Mouse (Mus musculus): Measurements from ENCODE around the gene Clmn. TPM values are rescaled to one million over a fixed set of nuclear protein-coding genes. Genes with fewer than 3 reads are reported as not detected.

Clmn gene
- polyA plus RNA-seq (2012; rRNA removed) = 12.9 and 14.4 TPM in 2 replicates

GRCm38 (mm10) chr12:104864439-104865165 is at the start of gene Clmn:
Gene Clmn (minus strand): TSS chr12:104865076.
- DNase-seq (ENCODE audit: extremely low spot score in 1 of 2, low spot score in 1 of 2) = peak in 1 of 2 experiments; percentile 57

GRCm38 (mm10) chr12:104912990-104913389 is 48.1 kb upstream of the Clmn start:
- DNase-seq (ENCODE audit: extremely low spot score in 1 of 2, low spot score in 1 of 2) = no peak

- peak; percentile 57 to 62 for DNase-seq (ENCODE audit: extremely low spot score in 1 of 2, low spot score in 1 of 2)
These were observed 47.5 kb upstream of the Clmn start for GRCm38 (mm10) chr12:104912281-104912933.

- no peak for DNase-seq (ENCODE audit: extremely low spot score in 1 of 2, low spot score in 1 of 2)
These were observed 44.9 kb upstream of the Clmn start for GRCm38 (mm10) chr12:104909750-104910149.

- no peak for DNase-seq (ENCODE audit: extremely low spot score in 1 of 2, low spot score in 1 of 2)
These were observed 44.1 kb upstream of the Clmn start for GRCm38 (mm10) chr12:104908986-104909385.

- no peak for DNase-seq (ENCODE audit: extremely low spot score in 1 of 2, low spot score in 1 of 2)
These were observed 43.3 kb upstream of the Clmn start for GRCm38 (mm10) chr12:104908024-104908781.

- no peak for DNase-seq (ENCODE audit: extremely low spot score in 1 of 2, low spot score in 1 of 2)
These were observed 42.3 kb upstream of the Clmn start for GRCm38 (mm10) chr12:104907133-104907532.

- DNase-seq (ENCODE audit: extremely low spot score in 1 of 2, low spot score in 1 of 2) = no peak
These were observed 39.3 kb upstream of the Clmn start for GRCm38 (mm10) chr12:104904138-104904537.

GRCm38 (mm10) chr12:104902392-104903053 is 37.6 kb upstream of the Clmn start:
- DNase-seq (ENCODE audit: extremely low spot score in 1 of 2, low spot score in 1 of 2) = no peak

GRCm38 (mm10) chr12:104901320-104901719 is 36.4 kb upstream of the Clmn start:
- no peak for DNase-seq (ENCODE audit: extremely low spot score in 1 of 2, low spot score in 1 of 2)

- no peak for DNase-seq (ENCODE audit: extremely low spot score in 1 of 2, low spot score in 1 of 2)
These were observed 35.0 kb upstream of the Clmn start for GRCm38 (mm10) chr12:104899835-104900234.

GRCm38 (mm10) chr12:104899161-104899560 is 34.3 kb upstream of the Clmn start:
- DNase-seq (ENCODE audit: extremely low spot score in 1 of 2, low spot score in 1 of 2) = no peak

GRCm38 (mm10) chr12:104898718-104899117 is 33.8 kb upstream of the Clmn start:
- DNase-seq (ENCODE audit: extremely low spot score in 1 of 2, low spot score in 1 of 2) = no peak

GRCm38 (mm10) chr12:104897051-104897618 is 32.3 kb upstream of the Clmn start:
- no peak for DNase-seq (ENCODE audit: extremely low spot score in 1 of 2, low spot score in 1 of 2)

GRCm38 (mm10) chr12:104896640-104897039 is 31.8 kb upstream of the Clmn start:
- peak in 1 of 2 experiments; percentile 44 for DNase-seq (ENCODE audit: extremely low spot score in 1 of 2, low spot score in 1 of 2)

- DNase-seq (ENCODE audit: extremely low spot score in 1 of 2, low spot score in 1 of 2) = no peak
These were observed 27.4 kb upstream of the Clmn start for GRCm38 (mm10) chr12:104892245-104892644.

GRCm38 (mm10) chr12:104890066-104890465 is 25.2 kb upstream of the Clmn start:
- no peak for DNase-seq (ENCODE audit: extremely low spot score in 1 of 2, low spot score in 1 of 2)

GRCm38 (mm10) chr12:104886104-104886503 is 21.2 kb upstream of the Clmn start:
- DNase-seq (ENCODE audit: extremely low spot score in 1 of 2, low spot score in 1 of 2) = no peak

GRCm38 (mm10) chr12:104882533-104882932 is 17.7 kb upstream of the Clmn start:
- DNase-seq (ENCODE audit: extremely low spot score in 1 of 2, low spot score in 1 of 2) = no peak

- DNase-seq (ENCODE audit: extremely low spot score in 1 of 2, low spot score in 1 of 2) = no peak
These were observed 17.2 kb upstream of the Clmn start for GRCm38 (mm10) chr12:104882061-104882460.
